In the genomic region with DNA sequence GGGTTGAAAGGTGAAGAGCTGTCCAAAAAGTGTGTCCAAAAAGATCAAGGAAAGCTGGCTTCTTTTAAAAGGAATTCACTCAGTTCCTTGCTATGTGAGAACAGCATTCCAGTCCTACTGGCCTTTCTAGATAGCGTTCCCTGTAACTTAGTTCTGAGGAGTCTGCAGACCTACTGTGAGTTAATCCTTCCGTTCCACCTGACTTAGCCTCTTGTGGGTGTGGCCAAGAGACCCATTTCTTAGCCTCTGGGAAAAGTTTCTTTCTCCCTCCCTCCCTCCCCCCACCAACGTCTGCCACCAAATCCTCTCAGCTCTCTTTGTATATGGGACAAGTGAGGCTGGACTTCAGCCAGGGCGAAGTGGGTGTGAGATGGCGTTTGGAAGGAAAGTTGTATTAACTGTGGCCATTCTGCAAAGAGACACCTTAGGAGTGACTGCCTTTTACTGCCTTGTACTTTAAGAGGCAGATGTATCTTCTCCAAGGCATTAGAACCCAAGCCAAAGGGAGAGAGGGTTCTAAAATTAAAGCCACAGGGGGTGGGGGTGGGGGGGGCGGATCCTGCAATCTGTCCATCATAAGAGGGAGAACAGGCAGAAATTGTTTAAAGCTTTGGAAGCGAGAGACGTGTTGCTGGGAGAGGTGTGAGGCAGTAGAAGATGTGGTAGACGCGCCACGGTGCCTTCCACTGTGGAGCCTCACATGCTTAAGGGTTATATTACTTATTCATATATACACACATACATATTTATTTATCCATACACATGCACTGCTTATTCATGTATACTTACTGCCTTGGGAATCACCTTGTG, we compare ENCODE assay signal across 29 mouse cellular contexts. TPM values are rescaled to one million over a fixed set of nuclear protein-coding genes. Genes with fewer than 3 reads are reported as not detected.
A peak's percentile ranks its signal among the peaks of the same experiment; 100 is the strongest.
DNase-seq lines count a peak whose midpoint lies in the region; ATAC-seq lines count a peak whose summit lies in the region.
"Had no signal": no experiment of that assay in that cellular context is flagged by ENCODE, and none has a peak within 500 bp of the region (broad histone marks: within the 10 kb centered on the region; RNA-seq: fewer than 3 reads in every experiment).

No protein-coding gene starts in this region.

- H3K9ac ChIP-seq in forebrain, embryonic 13.5 days = no peak overlapping the region
- H3K9ac ChIP-seq in lung, embryonic 16.5 days (ENCODE audit: low read length) = no peak overlapping the region
- H3K9ac ChIP-seq: limb, embryonic 12.5 days; liver, embryonic 12.5 days; midbrain, embryonic 12.5 days had no signal

- peaks cover 99% of the 10 kb centered on the region for H3K36me3 ChIP-seq in forebrain, embryonic 13.5 days (ENCODE audit: poor library complexity, severe bottlenecking)
- peaks cover 100% of the 10 kb centered on the region for H3K36me3 ChIP-seq in forebrain, embryonic 10.5 days (replicated peaks)
- peaks cover 44% of the 10 kb centered on the region for H3K36me3 ChIP-seq in lung, embryonic 16.5 days (ENCODE audit: control insufficient read depth, insufficient read depth, low read length)
- H3K36me3 ChIP-seq: liver, embryonic 12.5 days had no signal

- H3K4me1 ChIP-seq in forebrain, embryonic 13.5 days = peaks cover 27% of the 10 kb centered on the region
- peaks cover 26% of the 10 kb centered on the region for H3K4me1 ChIP-seq in forebrain, embryonic 10.5 days
- H3K4me1 ChIP-seq in lung, embryonic 16.5 days (replicated peaks; ENCODE audit: control insufficient read depth, insufficient read depth, low read length) = no peaks in the 10 kb centered on the region
- H3K4me1 ChIP-seq: limb, embryonic 12.5 days; liver, embryonic 12.5 days; midbrain, embryonic 12.5 days had no signal

- ATAC-seq in forebrain, embryonic 13.5 days = 0 out of 2 replicates have a peak, but pooled peaks have one; percentile 37
- peak; percentile 52 for ATAC-seq in lung, embryonic 16.5 days (ENCODE audit: low read depth)
- ATAC-seq: activated CD4-positive, CD25-positive, alpha-beta regulatory T cell, adult 4 months; hindbrain, embryonic 16.5 days; intestine, embryonic 16.5 days; liver, embryonic 12.5 days had no signal

- no peak overlapping the region for H3K4me3 ChIP-seq in forebrain, embryonic 13.5 days
- H3K4me3 ChIP-seq in forebrain, embryonic 10.5 days = no peak overlapping the region
- no peak overlapping the region for H3K4me3 ChIP-seq in lung, embryonic 16.5 days (ENCODE audit: low read length)
- H3K4me3 ChIP-seq: limb, embryonic 12.5 days; liver, embryonic 12.5 days; midbrain, embryonic 12.5 days had no signal

- H3K27ac ChIP-seq in forebrain, embryonic 13.5 days = no peak overlapping the region
- no peak overlapping the region for H3K27ac ChIP-seq in forebrain, embryonic 10.5 days
- no peak overlapping the region for H3K27ac ChIP-seq in lung, embryonic 16.5 days (ENCODE audit: low read length)
- H3K27ac ChIP-seq: limb, embryonic 12.5 days; liver, embryonic 12.5 days; macrophage; midbrain, embryonic 12.5 days had no signal

- H3K9me3 ChIP-seq in forebrain, embryonic 13.5 days (replicated peaks) = no peaks in the 10 kb centered on the region
- no peaks in the 10 kb centered on the region; the same call in 1 of the 2 replicates for H3K9me3 ChIP-seq in forebrain, embryonic 10.5 days
- H3K9me3 ChIP-seq in lung, embryonic 16.5 days (ENCODE audit: control insufficient read depth, low read length) = no peaks in the 10 kb centered on the region
- H3K9me3 ChIP-seq: limb, embryonic 12.5 days; liver, embryonic 12.5 days; midbrain, embryonic 12.5 days had no signal

- H3K4me2 ChIP-seq in forebrain, embryonic 13.5 days = no peak overlapping the region
- no peak overlapping the region for H3K4me2 ChIP-seq in lung, embryonic 16.5 days (ENCODE audit: low read depth, low read length)
- H3K4me2 ChIP-seq: limb, embryonic 12.5 days; liver, embryonic 12.5 days; midbrain, embryonic 12.5 days had no signal

- H3K27me3 ChIP-seq in forebrain, embryonic 13.5 days = no peaks in the 10 kb centered on the region
- H3K27me3 ChIP-seq in forebrain, embryonic 10.5 days (ENCODE audit: poor library complexity, severe bottlenecking) = no peaks in the 10 kb centered on the region
- H3K27me3 ChIP-seq in lung, embryonic 16.5 days (ENCODE audit: control insufficient read depth, insufficient read depth, low read depth, low read length) = no peaks in the 10 kb centered on the region
- H3K27me3 ChIP-seq: limb, embryonic 12.5 days; liver, embryonic 12.5 days; midbrain, embryonic 12.5 days had no signal

- DNase-seq in forebrain, embryonic 10.5 days (ENCODE audit: extremely low spot score, low spot score) = no peak
- no peak for DNase-seq in lung, adult 18-20 months
- DNase-seq in R1 (ENCODE audit: low read depth, low spot score) = peak; percentile 92
- DNase-seq in lung, postnatal 4 days = peak; percentile 51 to 65
- no peak for DNase-seq in gastrocnemius, adult 18-20 months (ENCODE audit: low spot score)
- no peak for DNase-seq in adrenal gland, postnatal 14 days
- DNase-seq: adrenal gland, postnatal 25 days; cerebellum, adult 8-10 months; gastrocnemius, postnatal 36 days; kidney, postnatal 36 days; thymus, postnatal 14 days had no signal

- 45% methylated on average over 11 of the region's 11 CpGs for WGBS in forebrain, embryonic 13.5 days
- WGBS in forebrain, embryonic 10.5 days = 66% methylated on average over 11 of the region's 11 CpGs
- WGBS in lung, embryonic 16.5 days = 63% methylated on average over 11 of the region's 11 CpGs

RNA-seq across cellular contexts. Expression of a gene that starts 18.1 kb away (rescaled TPM):
- polyA plus RNA-seq in forebrain, embryonic 13.5 days (2015; fragmentation: Nextera tagmentation; extraction: Ambion mirVana) = 30.1 and 35.2 TPM in 2 replicates
- 8.0 and 8.4 TPM in 2 replicates for polyA plus RNA-seq in forebrain, embryonic 10.5 days (2016; fragmentation: Nextera tagmentation; extraction: Ambion mirVana)
- 5.6 and 7.3 TPM in 2 replicates for polyA plus RNA-seq in lung, embryonic 16.5 days (2015; fragmentation: Nextera tagmentation; extraction: Ambion mirVana)
- total RNA-seq in gastrocnemius, adult 18-20 months (2021) = 1 to 10 TPM; 5.5 to 8.2 TPM
- 24.2 and 32.7 TPM in 2 replicates for total RNA-seq in adrenal gland, postnatal 14 days (2021)

RNA-seq across cellular contexts. Expression of a gene that starts 24.4 kb away (rescaled TPM):
- polyA plus RNA-seq in forebrain, embryonic 13.5 days (2015; fragmentation: Nextera tagmentation; extraction: Ambion mirVana) = 0.09 and 0.10 TPM in 2 replicates
- polyA plus RNA-seq in forebrain, embryonic 10.5 days (2016; fragmentation: Nextera tagmentation; extraction: Ambion mirVana) = not detected in 2 replicates
- not detected in 2 replicates for polyA plus RNA-seq in lung, embryonic 16.5 days (2015; fragmentation: Nextera tagmentation; extraction: Ambion mirVana)
- not detected for total RNA-seq in gastrocnemius, adult 18-20 months (2021)
- total RNA-seq in adrenal gland, postnatal 14 days (2021) = not detected in 2 replicates
- total RNA-seq: adrenal gland, postnatal 25 days; gastrocnemius, postnatal 36 days; heart, adult 8-10 months; hematopoietic stem cell, adult 5-6 weeks; layer of hippocampus, postnatal 10 days; left cerebral cortex, postnatal 10 days; neutrophil, adult 5-6 weeks had no signal
- polyA plus RNA-seq: cortical plate, adult 2 months; embryonic facial prominence, embryonic 11.5 days; heart, embryonic 16.5 days; intestine, embryonic 16.5 days; kidney, embryonic 14.5 days; liver, embryonic 12.5 days; macrophage; midbrain, embryonic 12.5 days had no signal

RNA-seq across cellular contexts. Expression of a gene that starts 34.2 kb away (rescaled TPM):
- polyA plus RNA-seq in forebrain, embryonic 13.5 days (2015; fragmentation: Nextera tagmentation; extraction: Ambion mirVana) = not detected in 2 replicates
- polyA plus RNA-seq in forebrain, embryonic 10.5 days (2016; fragmentation: Nextera tagmentation; extraction: Ambion mirVana) = 0.15 TPM in 1 of 2 replicates, not detected in the other
- not detected in 2 replicates for polyA plus RNA-seq in lung, embryonic 16.5 days (2015; fragmentation: Nextera tagmentation; extraction: Ambion mirVana)
- total RNA-seq in gastrocnemius, adult 18-20 months (2021) = not detected
- not detected in 2 replicates for total RNA-seq in adrenal gland, postnatal 14 days (2021)
- total RNA-seq: adrenal gland, postnatal 25 days; gastrocnemius, postnatal 36 days; heart, adult 8-10 months; hematopoietic stem cell, adult 5-6 weeks; layer of hippocampus, postnatal 10 days; left cerebral cortex, postnatal 10 days; neutrophil, adult 5-6 weeks had no signal
- polyA plus RNA-seq: activated CD4-positive, CD25-positive, alpha-beta regulatory T cell, adult 4 months; cortical plate, adult 2 months; embryonic facial prominence, embryonic 11.5 days; heart, embryonic 16.5 days; hindbrain, embryonic 16.5 days; intestine, embryonic 16.5 days; kidney, embryonic 14.5 days; limb, embryonic 12.5 days; liver, embryonic 12.5 days; macrophage; midbrain, embryonic 12.5 days had no signal

RNA-seq across cellular contexts. Expression of a gene that starts 40.7 kb away (rescaled TPM):
- polyA plus RNA-seq in forebrain, embryonic 13.5 days (2015; fragmentation: Nextera tagmentation; extraction: Ambion mirVana) = 1.1 and 1.5 TPM in 2 replicates
- 0.16 and 0.30 TPM in 2 replicates for polyA plus RNA-seq in forebrain, embryonic 10.5 days (2016; fragmentation: Nextera tagmentation; extraction: Ambion mirVana)
- 0.11 TPM in 1 of 2 replicates, not detected in the other for polyA plus RNA-seq in lung, embryonic 16.5 days (2015; fragmentation: Nextera tagmentation; extraction: Ambion mirVana)
- total RNA-seq in gastrocnemius, adult 18-20 months (2021) = not detected
- not detected in 2 replicates for total RNA-seq in adrenal gland, postnatal 14 days (2021)
- total RNA-seq: adrenal gland, postnatal 25 days; gastrocnemius, postnatal 36 days; heart, adult 8-10 months; hematopoietic stem cell, adult 5-6 weeks; neutrophil, adult 5-6 weeks had no signal
- polyA plus RNA-seq: activated CD4-positive, CD25-positive, alpha-beta regulatory T cell, adult 4 months; heart, embryonic 16.5 days; intestine, embryonic 16.5 days; limb, embryonic 12.5 days; liver, embryonic 12.5 days; macrophage had no signal

RNA-seq across cellular contexts. Expression of a gene that starts 56.0 kb away (rescaled TPM):
- not detected in 2 replicates for polyA plus RNA-seq in forebrain, embryonic 13.5 days (2015; fragmentation: Nextera tagmentation; extraction: Ambion mirVana)
- polyA plus RNA-seq in forebrain, embryonic 10.5 days (2016; fragmentation: Nextera tagmentation; extraction: Ambion mirVana) = not detected in 2 replicates
- polyA plus RNA-seq in lung, embryonic 16.5 days (2015; fragmentation: Nextera tagmentation; extraction: Ambion mirVana) = not detected in 2 replicates
- total RNA-seq in gastrocnemius, adult 18-20 months (2021) = not detected
- not detected in 2 replicates for total RNA-seq in adrenal gland, postnatal 14 days (2021)
- total RNA-seq: adrenal gland, postnatal 25 days; gastrocnemius, postnatal 36 days; heart, adult 8-10 months; hematopoietic stem cell, adult 5-6 weeks; layer of hippocampus, postnatal 10 days; left cerebral cortex, postnatal 10 days; neutrophil, adult 5-6 weeks had no signal
- polyA plus RNA-seq: activated CD4-positive, CD25-positive, alpha-beta regulatory T cell, adult 4 months; cortical plate, adult 2 months; embryonic facial prominence, embryonic 11.5 days; heart, embryonic 16.5 days; hindbrain, embryonic 16.5 days; intestine, embryonic 16.5 days; kidney, embryonic 14.5 days; limb, embryonic 12.5 days; liver, embryonic 12.5 days; macrophage; midbrain, embryonic 12.5 days had no signal

Comparison
In these comparisons a context has a peak if more than half of its experiments do, and no peak if none do; other contexts are left out.
1. DNase-seq: peak in R1 (single experiment) and lung, postnatal 4 days (2 of 2); none in forebrain, embryonic 10.5 days (single experiment), lung, adult 18-20 months (0 of 2), gastrocnemius, adult 18-20 months (single experiment) and adrenal gland, postnatal 14 days (single experiment).